Mouse (Mus musculus) hindbrain, postnatal 0 days (tissue): Measurements from ENCODE around the gene Efna5. TPM values are rescaled to one million over a fixed set of nuclear protein-coding genes. Genes with fewer than 3 reads are reported as not detected.

Source experiments
- ATAC-seq: fragments of 200-750 bp; cut with Nextera tagmentation; 2 replicates; pipeline ENCODE4 v1.8.0; 2017; ENCODE audit warnings: mild to moderate bottlenecking, moderate TSS enrichment, moderate library complexity
- DNase-seq: peaks from one replicate; pipeline ENCODE4 v3.0.0-alpha.2; 2015; ENCODE audit warnings: low spot score
- H3K27ac ChIP-seq: fragments of 300-500 bp; sonication (generic); 2 replicates; pipeline ENCODE4 v1.5.1; 2014; ENCODE audit warnings: mild to moderate bottlenecking
- H3K27me3 ChIP-seq: fragments of 300-500 bp; sonication (generic); 2 replicates; pipeline ENCODE4 v1.6.1; 2014; ENCODE audit warnings: low read length, mixed read lengths; ENCODE audit not compliant: insufficient read depth
- H3K36me3 ChIP-seq: fragments of 300-500 bp; sonication (generic); 2 replicates; pipeline ENCODE4 v1.6.1; 2014; ENCODE audit warnings: low read length, mixed read lengths; ENCODE audit not compliant: insufficient read depth
- H3K4me1 ChIP-seq: fragments of 300-500 bp; sonication (generic); 2 replicates; pipeline ENCODE4 v1.6.1; 2014; ENCODE audit warnings: antibody characterized with exemption, low read length, mixed read lengths; ENCODE audit not compliant: insufficient read depth
- H3K4me2 ChIP-seq: fragments of 300-500 bp; sonication (generic); 2 replicates; pipeline ENCODE4 v1.6.1; 2014; ENCODE audit warnings: low read depth, mild to moderate bottlenecking, low read length, moderate library complexity, mixed read lengths
- H3K4me3 ChIP-seq: fragments of 300-500 bp; sonication (generic); 2 replicates; pipeline ENCODE4 v1.5.1; 2014; ENCODE audit warnings: low read length
- H3K9ac ChIP-seq: fragments of 300-500 bp; sonication (generic); replicated peaks from 2 replicates; pipeline ENCODE4 v1.6.1; 2014; ENCODE audit warnings: mild to moderate bottlenecking, low read length, moderate library complexity, mixed read lengths
- H3K9me3 ChIP-seq: fragments of 300-500 bp; sonication (generic); 2 replicates; pipeline ENCODE4 v1.6.1; 2016; ENCODE audit warnings: low read length, mixed read lengths
- CTCF ChIP-seq: IDR thresholded peaks from 2 replicates; pipeline ENCODE4 v1.5.1; 2016; ENCODE audit warnings: antibody characterized with exemption, control low read depth, low read depth
- WGBS: fragments of 180-500 bp; shearing (Covaris S2); extraction: QIAGEN DNeasy Blood & Tissue Kit; methylation state at CpG from one replicate; pipeline ENCODE4 v1.1.7; 2014; 5-methylcytosine and 5-hydroxymethylcytosine counted together
- polyA plus RNA-seq: library from polyadenylated mRNA; unstranded; fragments of >200 nt; fragmentation: Nextera tagmentation; extraction: Ambion mirVana; gene quantifications from 2 replicates; pipeline ENCODE4 v1.2.1, GENCODE M21; 2015
- total RNA-seq: library from RNA; depleted of rRNA; stranded (reverse); fragments of >200 nt; gene quantifications from 2 replicates; pipeline ENCODE4 v1.2.3, GENCODE M21; 2014

The Efna5 gene
- total and polyA plus RNA-seq, 2 experiments from 2014 or later = 5.3 to 40.2 TPM

GRCm38 (mm10) chr17:62694958-62695437 is 186.1 kb downstream of the Efna5 start:
- Histone ChIP-seq H3K27ac (no peak overlapping the region), H3K36me3 (no peaks in the 10 kb centered on the region), H3K4me3 (no peak overlapping the region), H3K27me3 (no peaks in the 10 kb centered on the region), H3K4me2 (no peak overlapping the region), H3K9ac (no peak overlapping the region), H3K4me1 (peaks cover 6% of the 10 kb centered on the region; the same call in 1 of the 2 replicates), H3K9me3 (no peaks in the 10 kb centered on the region)
- 76% methylated on average over 9 of the region's 9 CpGs for WGBS
- DNase-seq (no peak), ATAC-seq (no peak)
- no peak for TF ChIP-seq CTCF

- 51% methylated on average over 4 of the region's 4 CpGs for WGBS
- no peak overlapping the region for H3K4me2 ChIP-seq
- ATAC-seq (no peak), DNase-seq (no peak)
- no peak overlapping the region for H3K27ac ChIP-seq
- no peaks in the 10 kb centered on the region for H3K27me3 ChIP-seq
- no peaks in the 10 kb centered on the region for H3K9me3 ChIP-seq
- H3K4me3 ChIP-seq = no peak overlapping the region
- no peak for TF ChIP-seq CTCF
- H3K36me3 ChIP-seq = no peaks in the 10 kb centered on the region
- no peak overlapping the region for H3K9ac ChIP-seq
- no peaks in the 10 kb centered on the region for H3K4me1 ChIP-seq
Measured at GRCm38 (mm10) chr17:62692242-62692641, 188.9 kb downstream of the Efna5 start.

GRCm38 (mm10) chr17:62691201-62691715 is 189.9 kb downstream of the Efna5 start:
- no peak for DNase-seq
- no peak overlapping the region for H3K4me3 ChIP-seq
- no peaks in the 10 kb centered on the region for H3K9me3 ChIP-seq
- no peaks in the 10 kb centered on the region for H3K36me3 ChIP-seq
- TF ChIP-seq CTCF = no peak
- no peak overlapping the region for H3K27ac ChIP-seq
- WGBS = 79% methylated on average over 4 of the region's 4 CpGs
- no peak overlapping the region for H3K9ac ChIP-seq
- H3K4me2 ChIP-seq = no peak overlapping the region
- no peaks in the 10 kb centered on the region for H3K27me3 ChIP-seq
- no peaks in the 10 kb centered on the region for H3K4me1 ChIP-seq
- ATAC-seq = no peak

- peak; percentile 17; the same call in 1 of the 2 replicates for TF ChIP-seq CTCF
- H3K36me3 ChIP-seq = no peaks in the 10 kb centered on the region
- no peak overlapping the region for H3K9ac ChIP-seq
- H3K4me1 ChIP-seq = no peaks in the 10 kb centered on the region
- no peaks in the 10 kb centered on the region for H3K9me3 ChIP-seq
- H3K4me3 ChIP-seq = no peak overlapping the region
- no peak overlapping the region for H3K27ac ChIP-seq
- ATAC-seq (no peak), DNase-seq (peak; percentile 13)
- 45% methylated on average over 8 of the region's 8 CpGs for WGBS
- H3K4me2 ChIP-seq = no peak overlapping the region
- H3K27me3 ChIP-seq = no peaks in the 10 kb centered on the region
Measured at GRCm38 (mm10) chr17:62690256-62690655, 190.9 kb downstream of the Efna5 start.

GRCm38 (mm10) chr17:62689646-62690045 is 191.5 kb downstream of the Efna5 start:
- Histone ChIP-seq H3K27me3 (no peaks in the 10 kb centered on the region), H3K4me2 (no peak overlapping the region), H3K36me3 (no peaks in the 10 kb centered on the region), H3K4me1 (no peaks in the 10 kb centered on the region), H3K27ac (no peak overlapping the region), H3K4me3 (no peak overlapping the region), H3K9ac (no peak overlapping the region), H3K9me3 (no peaks in the 10 kb centered on the region)
- WGBS = 71% methylated on average over 4 of the region's 4 CpGs
- DNase-seq (no peak), ATAC-seq (no peak)
- no peak for TF ChIP-seq CTCF

GRCm38 (mm10) chr17:62687369-62687768 is 193.7 kb downstream of the Efna5 start:
- no peak for ATAC-seq
- no peak for TF ChIP-seq CTCF
- H3K36me3 ChIP-seq = no peaks in the 10 kb centered on the region
- WGBS = 57% methylated on average over 6 of the region's 6 CpGs
- no peak overlapping the region for H3K4me2 ChIP-seq
- H3K4me3 ChIP-seq = no peak overlapping the region
- H3K9me3 ChIP-seq = no peaks in the 10 kb centered on the region
- no peak overlapping the region for H3K27ac ChIP-seq
- H3K27me3 ChIP-seq = no peaks in the 10 kb centered on the region
- no peak overlapping the region for H3K9ac ChIP-seq
- no peak for DNase-seq
- H3K4me1 ChIP-seq = no peaks in the 10 kb centered on the region

- Histone ChIP-seq H3K4me3 (no peak overlapping the region), H3K27ac (no peak overlapping the region), H3K27me3 (no peaks in the 10 kb centered on the region), H3K4me1 (no peaks in the 10 kb centered on the region), H3K36me3 (no peaks in the 10 kb centered on the region), H3K4me2 (no peak overlapping the region), H3K9ac (no peak overlapping the region), H3K9me3 (no peaks in the 10 kb centered on the region)
- ATAC-seq = no peak
- no peak for DNase-seq
- 65% methylated on average over 6 of the region's 6 CpGs for WGBS
- TF ChIP-seq CTCF = no peak
Measured at GRCm38 (mm10) chr17:62685181-62685580, 195.9 kb downstream of the Efna5 start.
